Mouse (Mus musculus) lung, adult 2 months (tissue): Measurements from ENCODE around the gene Trim47.

Source experiments
- CTCF ChIP-seq: fragments of 200-500 bp; IDR thresholded peaks from 2 replicates; pipeline ENCODE4 v1.5.1; 2011; ENCODE audit warnings: mild to moderate bottlenecking, low read length, control low read depth; ENCODE audit not compliant: insufficient read depth
- POLR2A ChIP-seq: fragments of 200-500 bp; IDR thresholded peaks from 2 replicates; pipeline ENCODE4 v1.6.1; 2011; ENCODE audit warnings: low read depth, mild to moderate bottlenecking, control low read depth, low read length, borderline replicate concordance; ENCODE audit errors: extremely low read depth

- peak; percentile 65; the same call in 1 of the 2 replicates for TF ChIP-seq POLR2A
- TF ChIP-seq CTCF, result no peak
Measured at GRCm38 (mm10) chr11:116108464-116109137, 18.4 kb downstream of the Trim47 start.
